Mouse (Mus musculus) Patski (cell line): ENCODE measurements around the gene Olfr576. TPM values are rescaled to one million over a fixed set of nuclear protein-coding genes. Genes with fewer than 3 reads are reported as not detected.
A peak's percentile ranks its signal among the peaks of the same experiment; 100 is the strongest.

ENCODE experiments used
- ATAC-seq: fragments of 100-300 bp; one replicate; pipeline ENCODE4 v1.8.0; 2021
- CTCF ChIA-PET: fragments of 350-600 bp; sonication (Branson Sonifier 250); formaldehyde crosslinking; loops from one replicate; lab custom pipeline; 2022; ENCODE audit warnings: inconsistent platforms; lab: Charles Lee
- POLR2A ChIA-PET: fragments of 350-600 bp; sonication (Branson Sonifier 250); formaldehyde crosslinking; loops from one replicate; lab custom pipeline; 2022; ENCODE audit warnings: antibody characterized with exemption, inconsistent platforms; lab: Charles Lee
- DNase-seq: peaks from one replicate; pipeline ENCODE4 v3.0.0-alpha.2; 2011; ENCODE audit warnings: low read depth, low spot score
- H3K27me3 ChIP-seq: fragments of 371-371 bp; one replicate; pipeline ENCODE4 v1.5.1; 2021
- CTCF ChIP-seq: fragments of 100-300 bp; IDR thresholded peaks from one replicate; pipeline ENCODE4 v1.5.1; 2021
- in situ Hi-C: fragments of 300-500 bp; cut with MboI; formaldehyde crosslinking; loops from 3 replicates; pipeline ENCODE4 v1.11.1; 2018; ENCODE audit warnings: low pct_unique_long_range_greater_than_20kb, mixed read lengths
- polyA plus RNA-seq: library from polyadenylated mRNA; unstranded; gene quantifications from one replicate; pipeline ENCODE4 v1.2.3, GENCODE M21; 2021

The Olfr576 gene
- polyA plus RNA-seq = not detected

DNA sequence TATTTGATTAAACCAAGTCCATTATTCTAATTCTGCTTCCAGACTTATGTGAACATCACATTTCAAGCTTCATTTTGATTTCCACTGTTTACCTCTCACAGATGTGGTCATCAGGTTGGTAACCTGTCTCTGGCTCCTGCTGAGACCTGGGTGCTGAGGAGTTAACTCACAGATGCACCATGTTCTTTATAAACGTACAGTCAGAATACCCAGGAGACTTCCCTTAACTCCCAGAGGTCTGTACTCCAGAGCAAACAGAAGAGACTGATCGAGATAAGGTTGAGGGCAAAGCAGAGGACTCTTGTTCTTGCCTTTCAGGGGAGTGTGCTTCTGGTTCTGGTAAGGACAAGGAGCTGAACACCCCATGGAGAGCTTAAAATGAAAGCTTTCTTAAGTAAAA is at the start of gene Olfr576:
Gene Olfr576 (plus strand): TSS at position 301 of the 400 bp plus-strand sequence.
- ATAC-seq (no peak), DNase-seq (no peak)
- CTCF ChIA-PET = no interaction called here
- TF ChIP-seq CTCF = no peak
- in situ Hi-C loops = no loop called here
- POLR2A ChIA-PET = no interaction called here
- peaks cover 6% of the 10 kb centered on the region for H3K27me3 ChIP-seq

DNA sequence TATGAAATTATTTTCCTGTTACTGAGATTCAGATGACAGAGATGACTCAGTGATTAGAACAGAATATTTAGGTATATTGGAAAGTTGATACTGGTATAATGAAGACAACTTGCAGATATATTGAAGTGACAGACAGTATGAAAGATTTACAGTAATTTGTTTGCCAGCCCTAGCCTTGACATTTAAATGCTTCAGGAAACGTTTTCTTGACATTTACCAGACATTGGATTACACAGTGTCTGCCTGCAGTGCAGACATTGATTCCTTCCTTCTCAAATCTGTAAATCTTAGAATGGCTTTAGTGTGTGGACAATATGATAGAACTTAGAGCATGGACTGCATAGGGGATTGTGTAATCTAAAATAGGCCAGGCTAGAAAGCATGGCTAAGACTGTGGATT is 47.2 kb upstream of the Olfr576 start:
- ATAC-seq = no peak
- no peak for TF ChIP-seq CTCF
- DNase-seq = no peak
- POLR2A ChIA-PET = no interaction called here
- in situ Hi-C loops = loop anchor here (5.0 kb wide), 2 partner anchors 223 to 408 kb away; no protein-coding TSS in a partner anchor
- CTCF ChIA-PET = no interaction called here
- H3K27me3 ChIP-seq = no peaks in the 10 kb centered on the region

DNA sequence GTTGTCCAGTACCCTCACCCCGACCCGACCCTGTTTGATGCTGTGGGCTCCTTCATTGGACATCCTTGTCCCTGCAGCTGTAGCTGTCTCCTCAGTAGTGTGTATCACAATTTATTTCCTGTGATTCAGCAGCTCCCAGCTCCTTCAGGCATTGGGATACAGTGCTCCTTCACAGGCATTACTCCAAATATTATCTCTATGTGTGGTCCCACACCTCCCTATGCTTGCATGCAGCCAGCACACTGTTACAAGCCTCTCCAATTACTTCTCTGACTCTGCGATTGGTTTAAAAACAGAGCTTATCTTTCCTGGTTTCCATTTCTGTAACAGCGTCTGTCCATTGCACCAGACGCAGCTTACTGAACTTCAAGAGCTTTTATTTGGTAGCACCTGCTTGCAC is 46.1 kb upstream of the Olfr576 start:
- in situ Hi-C loops = loop anchor here (5.0 kb wide), 2 partner anchors 224 to 409 kb away; no protein-coding TSS in a partner anchor
- DNase-seq (no peak), ATAC-seq (no peak)
- ChIA-PET POLR2A (no interaction called here), CTCF (no interaction called here)
- no peaks in the 10 kb centered on the region for H3K27me3 ChIP-seq
- no peak for TF ChIP-seq CTCF

DNA sequence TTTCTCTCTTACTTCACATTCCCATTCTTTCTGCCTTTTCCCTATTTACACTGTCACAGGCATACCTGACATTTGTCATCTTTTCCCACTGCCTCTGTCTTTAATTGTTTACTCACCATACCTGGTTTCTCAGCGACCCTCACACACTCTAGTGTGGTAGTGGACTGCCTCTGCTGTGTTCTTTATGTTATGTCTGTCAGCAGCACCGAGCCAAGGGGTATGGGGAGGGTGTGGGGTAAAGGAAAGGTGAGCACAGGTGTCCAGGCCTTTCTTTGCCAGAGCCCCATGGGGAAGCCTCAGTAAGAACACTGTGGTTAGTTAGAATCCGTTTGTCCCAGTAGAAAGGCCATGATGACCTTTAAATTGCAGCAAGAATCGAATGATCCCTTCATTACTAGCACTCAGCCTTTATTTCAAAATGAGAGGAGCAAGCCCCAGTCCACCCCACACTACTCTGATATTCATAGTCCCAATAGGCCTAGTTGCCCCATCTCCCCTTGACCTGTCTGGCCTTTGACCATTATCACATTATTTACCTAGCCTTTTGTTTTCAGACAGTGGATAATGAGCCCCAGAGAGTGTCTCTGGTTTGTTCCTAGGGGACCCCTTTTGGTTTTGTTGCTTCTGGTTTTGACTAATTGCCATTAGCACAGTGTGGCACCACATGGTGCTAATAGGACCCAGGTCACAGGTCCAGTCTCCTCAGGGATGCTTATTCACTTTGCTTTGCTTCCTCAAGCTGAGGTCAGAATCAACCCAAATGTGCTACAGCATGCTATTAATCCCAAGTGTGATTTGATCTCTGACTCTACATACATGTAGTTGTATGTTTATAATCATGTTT is 45.2 kb upstream of the Olfr576 start, which contains the start of gene Olfr571:
Gene Olfr571 (minus strand): TSS at position 505 of the 844 bp plus-strand sequence.
- in situ Hi-C loops = loop anchor here (5.0 kb wide), 2 partner anchors 225 to 410 kb away; no protein-coding TSS in a partner anchor
- ATAC-seq (no peak), DNase-seq (no peak)
- H3K27me3 ChIP-seq = no peaks in the 10 kb centered on the region
- POLR2A ChIA-PET = no interaction called here
- CTCF ChIA-PET = no interaction called here
- TF ChIP-seq CTCF = no peak

DNA sequence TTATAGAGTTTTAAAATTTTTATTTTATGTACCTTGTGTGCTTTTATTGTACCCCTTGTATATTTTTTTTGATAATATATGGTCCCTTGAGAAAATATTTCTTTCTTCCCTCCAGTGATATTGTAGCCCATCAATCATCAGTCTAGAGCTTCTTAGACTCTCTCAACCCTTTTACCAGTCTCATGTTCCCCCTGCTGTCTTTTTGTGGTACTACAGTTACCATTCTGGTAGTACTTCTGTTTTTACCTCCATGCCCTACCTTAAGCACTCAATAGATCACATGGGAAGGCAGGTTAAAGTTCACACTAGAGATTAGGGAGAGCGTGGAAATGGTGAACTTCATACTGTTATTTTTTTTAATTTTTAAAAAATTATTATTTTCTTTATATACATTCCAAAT is 42.8 kb upstream of the Olfr576 start:
- TF ChIP-seq CTCF = peak; percentile 55
- ChIA-PET CTCF (interaction anchor here (1.0 kb wide), 1 partner anchor 14 kb away, joined by 3 read pairs; no protein-coding TSS in a partner anchor), POLR2A (no interaction called here)
- in situ Hi-C loops = loop anchor here (5.0 kb wide), 3 partner anchors 227 to 412 kb away; no protein-coding TSS in a partner anchor
- peak; percentile 9 for DNase-seq
- ATAC-seq = no peak
- no peaks in the 10 kb centered on the region for H3K27me3 ChIP-seq

DNA sequence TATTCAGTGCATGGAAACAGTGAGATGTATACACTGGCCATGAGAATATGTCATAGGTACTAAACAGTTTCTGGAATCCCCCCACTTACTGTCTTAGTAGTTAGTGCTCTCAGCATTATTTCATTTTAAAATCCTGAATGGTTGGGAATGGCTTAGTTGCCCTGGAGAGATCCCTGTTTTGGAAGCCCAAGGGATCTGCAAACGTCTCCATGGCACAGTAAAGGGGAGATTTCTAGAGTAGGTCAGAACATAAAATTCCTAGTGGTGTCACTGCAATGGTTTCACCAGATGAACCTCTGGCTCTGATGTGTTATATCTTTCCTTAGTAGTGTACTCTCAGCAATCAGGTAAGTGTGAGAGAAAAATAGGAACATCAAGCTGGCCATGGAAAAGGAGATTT is 38.4 kb upstream of the Olfr576 start, which contains the start of gene Olfr572:
Gene Olfr572 (plus strand): TSS at position 301 of the 400 bp plus-strand sequence.
- ATAC-seq (no peak), DNase-seq (no peak)
- CTCF ChIA-PET = no interaction called here
- POLR2A ChIA-PET = no interaction called here
- peaks cover 4% of the 10 kb centered on the region for H3K27me3 ChIP-seq
- no peak for TF ChIP-seq CTCF
- in situ Hi-C loops = loop anchor here (5.0 kb wide), 1 partner anchor 257 kb away; no protein-coding TSS in a partner anchor

DNA sequence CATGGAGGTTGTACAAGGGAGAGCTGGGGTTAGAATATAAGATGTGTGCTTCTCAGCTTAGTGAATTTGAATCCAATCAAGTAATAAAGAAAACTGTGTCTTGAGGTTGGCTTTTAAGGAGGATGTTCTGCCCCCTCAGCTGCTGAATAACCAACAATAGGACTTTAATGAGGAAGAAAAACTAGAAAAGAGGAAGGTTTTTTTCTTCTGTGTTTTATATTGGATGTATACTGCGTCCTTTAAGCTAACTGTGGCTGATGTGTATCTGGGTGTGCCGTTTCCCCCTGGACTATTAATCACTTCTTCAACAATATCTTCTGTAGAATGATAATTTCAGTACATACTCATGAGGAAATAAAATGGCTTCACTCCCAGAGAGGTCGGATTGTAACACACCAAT is 35.4 kb upstream of the Olfr576 start:
- H3K27me3 ChIP-seq = peaks cover 4% of the 10 kb centered on the region
- ATAC-seq = no peak
- ChIA-PET POLR2A (no interaction called here), CTCF (no interaction called here)
- in situ Hi-C loops = no loop called here
- no peak for DNase-seq
- no peak for TF ChIP-seq CTCF

DNA sequence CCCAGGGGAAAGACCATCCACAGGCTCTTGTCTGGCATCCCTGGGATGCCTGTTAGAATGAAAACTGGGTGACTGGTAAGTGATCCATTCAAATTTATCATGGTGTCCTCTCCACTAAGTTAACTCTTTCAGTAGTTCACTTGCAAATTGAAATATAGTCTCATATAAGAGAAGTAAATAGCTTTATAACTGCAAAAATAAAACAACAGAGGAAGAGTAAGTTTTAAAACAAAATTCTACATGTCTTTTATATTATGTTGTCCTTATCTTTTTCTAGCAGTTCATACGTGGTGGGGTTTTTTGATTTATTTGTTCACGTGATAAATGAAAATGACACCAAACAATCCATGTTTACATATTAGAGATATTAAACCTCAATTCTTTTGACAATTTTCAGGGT is 20.0 kb upstream of the Olfr576 start, which contains the start of gene Olfr573-ps1:
Gene Olfr573-ps1 (minus strand): TSS at position 101 of the 400 bp plus-strand sequence.
- ChIA-PET POLR2A (no interaction called here), CTCF (no interaction called here)
- no peak for TF ChIP-seq CTCF
- DNase-seq (no peak), ATAC-seq (no peak)
- H3K27me3 ChIP-seq = no peaks in the 10 kb centered on the region
- in situ Hi-C loops = no loop called here

DNA sequence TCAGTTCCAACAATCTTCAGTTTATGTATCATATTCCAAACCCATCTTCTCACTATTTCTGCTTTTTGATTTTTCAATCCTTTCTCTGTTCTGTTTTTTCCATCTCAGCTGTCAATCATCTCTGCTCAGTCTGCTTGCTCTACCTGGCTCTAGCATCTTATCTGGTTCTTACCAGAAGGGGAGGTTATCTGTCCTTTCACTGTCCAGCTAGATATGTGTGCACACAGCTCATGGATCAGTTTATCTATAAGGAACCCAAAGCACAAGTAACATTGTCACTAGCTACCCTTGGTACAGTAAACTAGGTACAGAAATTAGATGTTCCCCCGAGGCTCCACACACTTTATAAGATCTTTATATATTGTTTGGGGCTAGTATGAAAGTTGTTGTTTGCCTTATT is 19.0 kb upstream of the Olfr576 start:
- no peak for TF ChIP-seq CTCF
- ATAC-seq (no peak), DNase-seq (no peak)
- no peaks in the 10 kb centered on the region for H3K27me3 ChIP-seq
- in situ Hi-C loops = no loop called here
- ChIA-PET CTCF (no interaction called here), POLR2A (no interaction called here)

DNA sequence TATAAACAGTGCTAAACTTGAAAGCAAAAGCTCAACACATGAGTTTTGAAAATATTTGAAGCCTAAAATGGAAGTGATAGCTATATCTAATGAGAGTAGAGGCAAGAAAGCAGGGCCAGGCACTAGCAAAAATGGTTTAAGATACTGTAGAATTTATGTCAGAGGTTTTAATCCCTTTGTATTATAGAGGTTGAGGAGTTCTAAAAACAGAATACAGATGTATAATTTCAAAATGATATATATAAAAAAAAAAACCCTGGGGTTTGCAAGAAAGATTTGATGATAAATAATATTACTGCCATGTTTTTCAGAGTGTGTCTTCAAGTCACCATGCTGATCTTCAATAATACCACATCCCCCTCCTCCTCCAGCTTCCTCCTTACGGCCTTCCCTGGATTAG is 14.3 kb upstream of the Olfr576 start, which contains the start of gene Olfr574:
Gene Olfr574 (plus strand): TSS at position 301 of the 400 bp plus-strand sequence.
- CTCF ChIA-PET = no interaction called here
- POLR2A ChIA-PET = no interaction called here
- no peak for TF ChIP-seq CTCF
- no peak for DNase-seq
- H3K27me3 ChIP-seq = no peaks in the 10 kb centered on the region
- ATAC-seq = no peak
- in situ Hi-C loops = no loop called here

DNA sequence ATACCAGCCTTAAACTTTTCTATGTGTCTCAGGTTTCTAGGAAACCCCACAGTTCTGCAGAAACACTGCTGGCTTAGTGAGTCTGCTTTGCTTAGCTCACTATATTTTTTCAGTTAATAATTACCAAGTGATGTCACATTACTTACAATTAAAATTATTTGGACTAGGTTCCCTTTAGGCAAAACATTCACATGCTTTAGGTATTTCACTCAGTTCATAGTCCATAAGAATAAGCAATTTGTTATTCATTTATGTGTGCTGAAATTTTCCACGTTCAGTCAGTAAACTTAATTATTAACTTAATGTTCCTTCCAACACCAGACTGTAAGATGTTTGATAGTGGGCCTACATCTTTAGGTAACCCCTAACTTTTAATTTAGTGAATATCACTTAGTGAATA is 11.7 kb upstream of the Olfr576 start:
- in situ Hi-C loops = no loop called here
- ChIA-PET POLR2A (no interaction called here), CTCF (no interaction called here)
- H3K27me3 ChIP-seq = no peaks in the 10 kb centered on the region
- no peak for DNase-seq
- no peak for ATAC-seq
- TF ChIP-seq CTCF = no peak
